Mouse (Mus musculus) MEL (cell line): ENCODE results near the gene Rgl1.

Experiments
- CHD1 ChIP-seq: IDR thresholded peaks from 2 replicates; pipeline ENCODE4 v1.6.1; 2012; ENCODE audit warnings: low read depth, mild to moderate bottlenecking, inconsistent platforms, low read length, improper control_type of control experiment
- CTCF ChIP-seq, 3 experiments: IDR thresholded peaks in 2 of 3; conservative IDR thresholded peaks in 1 of 3; 2 replicates each; pipeline ENCODE4 v1.5.1; 2011 to 2012; ENCODE audit warnings: low read length in 3 of 3, low read depth in 2 of 3, mild to moderate bottlenecking in 2 of 3, improper control_type of control experiment in 1 of 3, inconsistent platforms in 1 of 3, mixed read lengths in 1 of 3, moderate library complexity in 1 of 3; ENCODE audit not compliant: control insufficient read depth in 1 of 3, insufficient read depth in 1 of 3, poor library complexity in 1 of 3, severe bottlenecking in 1 of 3
- E2F4 ChIP-seq: IDR thresholded peaks from 2 replicates; pipeline ENCODE4 v1.6.1; 2011; ENCODE audit warnings: low read depth, low read length, improper control_type of control experiment, borderline replicate concordance
- EP300 ChIP-seq, 2 experiments: IDR thresholded peaks; 2 replicates each; pipeline ENCODE4 v1.6.1; 2011; ENCODE audit warnings: improper control_type of control experiment in 2 of 2, low read length in 2 of 2, low read depth in 1 of 2, mild to moderate bottlenecking in 1 of 2
- GATA1 ChIP-seq: IDR thresholded peaks from 2 replicates; pipeline ENCODE4 v1.6.1; 2011; ENCODE audit warnings: low read depth, low read length, improper control_type of control experiment
- JUND ChIP-seq: IDR thresholded peaks from 2 replicates; pipeline ENCODE4 v1.6.1; 2011; ENCODE audit warnings: low read depth, mild to moderate bottlenecking, improper control_type of control experiment, low read length
- MAFK ChIP-seq: IDR thresholded peaks from 2 replicates; pipeline ENCODE4 v1.6.1; 2011; ENCODE audit warnings: low read depth, mild to moderate bottlenecking, low read length, improper control_type of control experiment, borderline replicate concordance
- MAX ChIP-seq: IDR thresholded peaks from 2 replicates; pipeline ENCODE4 v1.6.1; 2011; ENCODE audit warnings: low read length, improper control_type of control experiment
- MEF2A ChIP-seq: IDR thresholded peaks from 2 replicates; pipeline ENCODE4 v1.6.1; 2014; ENCODE audit warnings: low read depth, mild to moderate bottlenecking, inconsistent platforms, low read length, improper control_type of control experiment; ENCODE audit not compliant: poor library complexity, insufficient replicate concordance, severe bottlenecking; ENCODE audit errors: extremely low read depth
- MXI1 ChIP-seq: IDR thresholded peaks from 2 replicates; pipeline ENCODE4 v1.6.1; 2011; ENCODE audit warnings: mild to moderate bottlenecking, low read depth, low read length, improper control_type of control experiment
- MYC ChIP-seq: IDR thresholded peaks from 2 replicates; pipeline ENCODE4 v1.6.1; 2011; ENCODE audit warnings: low read depth, mild to moderate bottlenecking, low read length, improper control_type of control experiment, moderate library complexity
- POLR2A ChIP-seq, 2 experiments: IDR thresholded peaks; 2 replicates each; pipeline ENCODE4 v1.6.1; 2011 to 2012; ENCODE audit warnings: low read length in 2 of 2, mild to moderate bottlenecking in 2 of 2, control low read depth in 1 of 2, improper control_type of control experiment in 1 of 2, low read depth in 1 of 2, moderate library complexity in 1 of 2; ENCODE audit not compliant: control insufficient read depth in 1 of 2, insufficient read depth in 1 of 2, poor library complexity in 1 of 2
- SMC3 ChIP-seq: IDR thresholded peaks from 2 replicates; pipeline ENCODE4 v1.6.1; 2011; ENCODE audit warnings: low read depth, low read length, improper control_type of control experiment
- ZC3H11A ChIP-seq: IDR thresholded peaks from 2 replicates; pipeline ENCODE4 v1.6.1; 2012; ENCODE audit warnings: low read depth, mild to moderate bottlenecking, inconsistent platforms, low read length, improper control_type of control experiment

GRCm38 (mm10) chr1:152798125-152798524 lies 32.0 kb upstream of the Rgl1 start:
- TF ChIP-seq MYC (peak; percentile 93), CTCF (IDR thresholded peaks at IDR 0.05 in 2 of 3, conservative IDR thresholded peaks at IDR 0.05 in 1 of 3; ENCODE audit: control insufficient read depth in 1 of 3, insufficient read depth in 1 of 3, low read depth in 2 of 3, low read length in 3 of 3, poor library complexity in 1 of 3, severe bottlenecking in 1 of 3) (no peak), POLR2A (IDR thresholded peaks at IDR 0.05; ENCODE audit: control insufficient read depth in 1 of 2, insufficient read depth in 1 of 2, low read depth in 1 of 2, low read length in 2 of 2, poor library complexity in 1 of 2) (peak in 1 of 2 experiments; percentile 41; a peak in 1 of 4 replicates), MEF2A (no peak), EP300 (IDR thresholded peaks at IDR 0.05; ENCODE audit: low read depth in 1 of 2, low read length in 2 of 2) (peak; percentile 26 to 37; a peak in 1 of 4 replicates), E2F4 (no peak), MXI1 (peak; percentile 92), MAX (peak; percentile 99), CHD1 (no peak), GATA1 (peak; percentile 68), JUND (no peak), SMC3 (no peak), MAFK (no peak), ZC3H11A (no peak)
